Mouse (Mus musculus) thymus, postnatal 36 days (tissue): ENCODE results near the gene Syf2.

Experiments used
- DNase-seq, 2 experiments: peaks; one replicate each; pipeline ENCODE4 v3.0.0; 2022; ENCODE audit warnings: mixed read lengths in 2 of 2

Syf2 gene

GRCm38 (mm10) chr4:134975929-134976308 is 45.2 kb downstream of the Syf2 start:
- no peak for DNase-seq

GRCm38 (mm10) chr4:134978930-134979329 is 48.2 kb downstream of the Syf2 start:
- DNase-seq = no peak

- no peak for DNase-seq
Measured at GRCm38 (mm10) chr4:134981959-134982431, 51.3 kb downstream of the Syf2 start.

GRCm38 (mm10) chr4:134983136-134983535 is 52.4 kb downstream of the Syf2 start:
- DNase-seq = no peak

GRCm38 (mm10) chr4:134984555-134984954 is 53.9 kb downstream of the Syf2 start:
- DNase-seq = peak; percentile 17 to 22

- no peak for DNase-seq
Measured at GRCm38 (mm10) chr4:134985626-134986335, 55.1 kb downstream of the Syf2 start.

GRCm38 (mm10) chr4:134986336-134986635 is 55.6 kb downstream of the Syf2 start:
- DNase-seq = no peak

- DNase-seq = no peak
Measured at GRCm38 (mm10) chr4:134986963-134987362, 56.3 kb downstream of the Syf2 start.
